Mouse (Mus musculus): Measurements from ENCODE around the gene D1Ertd622e. TPM values are rescaled to one million over a fixed set of nuclear protein-coding genes. Genes with fewer than 3 reads are reported as not detected.
"Not testable (repeated sequence)": the region's sequence is repeated elsewhere in the genome, so short reads cannot be mapped to it uniquely, and the experiment has no call there.

D1Ertd622e gene
- total RNA-seq, 2 experiments from 2014 or later: 6.9 to 7.4 TPM

- intact Hi-C loops (cut with DNase I): no loop called here
- no peak for DNase-seq
Observed at GRCm38 (mm10) chr1:97585106-97585505, 76.8 kb downstream of the D1Ertd622e start.

DNA sequence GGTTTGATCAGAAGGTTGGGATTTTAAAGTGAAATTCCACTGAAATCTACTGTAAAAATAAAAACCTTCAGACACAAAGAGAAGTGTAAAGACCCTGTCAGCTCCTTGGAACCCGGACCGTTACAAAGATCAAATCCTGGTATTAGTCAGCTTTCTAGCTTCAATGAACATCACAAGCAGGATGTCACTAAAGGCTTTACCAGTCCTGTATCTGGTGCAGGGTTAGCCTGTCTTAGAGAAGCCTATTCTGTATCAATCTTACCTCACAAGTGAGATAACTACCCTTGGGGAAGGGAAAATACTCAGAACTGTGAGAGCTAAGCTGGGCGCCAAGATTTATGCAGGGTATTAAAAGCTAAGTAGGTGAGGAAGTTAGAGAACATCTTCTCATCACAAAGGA lies 77.7 kb downstream of the D1Ertd622e start:
- intact Hi-C loops (cut with DNase I): no loop called here
- no peak for DNase-seq

DNA sequence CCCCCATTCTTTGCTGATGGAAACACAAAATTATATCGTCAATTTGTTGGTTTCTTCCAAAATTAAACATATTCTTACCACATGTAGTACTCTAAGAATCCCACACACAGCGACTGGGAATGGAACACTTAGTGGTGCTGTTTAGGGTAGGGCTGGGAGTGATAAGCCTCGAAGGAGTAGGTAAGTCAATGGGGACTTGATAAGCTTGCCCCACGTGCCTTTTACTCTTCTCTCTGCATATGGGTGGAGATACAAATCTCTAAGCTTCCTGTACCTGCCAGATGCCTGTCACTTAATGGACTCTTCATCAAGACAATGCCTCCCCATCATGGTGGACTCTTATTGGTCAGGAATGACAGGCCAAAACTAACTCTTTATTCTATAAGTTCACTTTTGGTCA lies 78.8 kb downstream of the D1Ertd622e start:
- DNase-seq: no peak
- intact Hi-C loops (cut with DNase I): no loop called here

DNA sequence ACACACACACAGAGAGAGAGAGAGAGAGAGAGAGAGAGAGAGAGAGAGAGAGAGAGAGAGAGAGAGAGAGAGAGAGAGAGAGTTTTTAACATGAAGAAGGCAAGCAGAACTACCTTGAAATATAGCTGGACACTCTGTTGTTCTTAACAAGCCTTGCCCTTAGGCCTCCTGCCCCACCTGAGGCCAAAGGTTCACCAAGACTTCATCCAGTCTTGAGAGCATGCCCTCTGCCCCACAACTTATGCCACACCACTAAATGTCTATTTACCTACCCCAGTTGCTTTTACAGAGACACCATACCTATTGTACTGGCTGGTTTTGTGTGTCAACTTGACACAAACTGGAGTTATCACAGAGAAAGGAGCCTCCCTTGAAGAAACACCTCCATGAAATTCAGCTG lies 81.2 kb downstream of the D1Ertd622e start:
- intact Hi-C loops (cut with DNase I); DNase-seq: not testable (repeated sequence)

- peak; percentile 6 to 14 for DNase-seq
- intact Hi-C loops (cut with DNase I): no loop called here
Observed at GRCm38 (mm10) chr1:97580270-97580669, 81.6 kb downstream of the D1Ertd622e start.

- no peak for DNase-seq
- intact Hi-C loops (cut with DNase I): no loop called here
Observed at GRCm38 (mm10) chr1:97578025-97578417, 83.9 kb downstream of the D1Ertd622e start.

DNA sequence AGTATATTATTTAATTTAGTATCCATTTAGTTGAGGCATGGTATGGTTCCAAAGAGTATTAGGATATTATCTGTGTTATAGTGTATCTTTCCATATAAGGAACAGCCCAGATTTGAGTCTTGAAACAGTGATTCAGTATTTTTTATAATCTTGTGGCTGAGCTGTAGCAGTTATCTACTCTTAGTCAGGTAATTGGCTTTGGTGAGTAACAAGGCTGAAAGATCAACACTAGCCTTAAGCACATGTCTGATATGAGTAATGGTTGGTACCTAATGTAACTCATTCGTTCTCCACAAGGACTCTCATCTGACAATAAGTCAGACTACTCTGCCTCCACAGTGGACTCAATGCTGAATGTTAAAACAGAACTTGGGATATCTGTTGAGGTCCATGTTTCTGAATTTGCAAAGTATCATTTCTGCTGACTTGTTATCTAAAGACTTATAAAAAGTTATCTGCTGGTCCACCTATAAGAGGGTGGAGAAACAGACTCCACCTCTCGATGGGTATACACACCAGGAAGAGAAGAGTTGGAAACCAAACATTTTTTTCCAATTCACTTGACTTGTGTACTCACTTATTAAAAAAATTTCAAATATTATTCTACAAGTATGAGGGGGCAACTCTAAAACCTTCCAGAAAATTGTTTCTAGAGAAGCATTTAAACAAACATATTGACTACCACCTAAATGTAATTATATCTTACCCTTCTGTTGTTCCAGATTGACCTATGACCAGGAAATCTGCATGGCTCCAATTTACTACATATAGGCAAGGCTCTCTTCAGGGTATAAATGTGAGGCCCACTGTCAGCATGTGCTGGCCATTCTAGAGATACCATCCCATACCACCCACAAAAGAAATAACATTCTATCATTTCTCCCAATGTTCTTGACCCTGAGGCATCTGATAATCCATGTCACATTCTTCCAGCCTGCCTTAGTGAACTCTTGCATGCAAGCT lies 84.5 kb downstream of the D1Ertd622e start:
- DNase-seq: no peak
- intact Hi-C loops (cut with DNase I): no loop called here

GRCm38 (mm10) chr1:97576576-97576975 lies 85.3 kb downstream of the D1Ertd622e start:
- intact Hi-C loops (cut with DNase I): no loop called here
- DNase-seq: no peak

GRCm38 (mm10) chr1:97570814-97571213 lies 91.1 kb downstream of the D1Ertd622e start:
- intact Hi-C loops (cut with DNase I): no loop called here
- DNase-seq: no peak

- intact Hi-C loops (cut with DNase I): no loop called here
- no peak for DNase-seq
Observed at GRCm38 (mm10) chr1:97567956-97568355, 93.9 kb downstream of the D1Ertd622e start.

DNA sequence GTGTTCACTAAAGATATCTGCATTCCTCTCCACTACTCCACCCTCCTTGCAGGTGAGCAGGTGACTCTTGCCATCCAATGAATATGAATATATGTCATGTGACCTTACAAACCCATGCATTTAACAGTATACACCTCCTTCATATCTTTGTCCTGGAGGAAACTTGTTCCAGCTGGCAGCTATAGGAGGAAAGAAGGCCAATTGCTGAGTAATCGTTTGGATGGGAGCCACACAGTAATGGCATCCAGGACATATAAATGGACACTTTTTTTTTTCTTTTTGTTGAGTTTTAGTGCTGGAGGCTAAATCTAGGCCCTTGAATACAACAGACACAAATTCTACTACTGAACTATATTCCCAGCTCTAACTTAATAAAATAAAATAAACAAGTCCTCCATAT lies 97.2 kb downstream of the D1Ertd622e start:
- intact Hi-C loops (cut with DNase I): no loop called here
- DNase-seq: no peak

GRCm38 (mm10) chr1:97562867-97563266 lies 99.0 kb downstream of the D1Ertd622e start:
- intact Hi-C loops (cut with DNase I): no loop called here
- DNase-seq: no peak

Other genes with a start within 250 kb of the D1Ertd622e start
- gene Gin1, start 108.1 kb upstream of the D1Ertd622e start, total RNA-seq (2021): 10 to 100 TPM in 1 of 2 experiments, 1 to 10 TPM in 1; 9.1 to 10.1 TPM
- gene Ppip5k2, start 108.3 kb upstream of the D1Ertd622e start, total RNA-seq (2021): 10 to 100 TPM; 72.2 to 91.8 TPM